Mouse (Mus musculus): ENCODE results near the gene Vps29. TPM values are rescaled to one million over a fixed set of nuclear protein-coding genes. Genes with fewer than 3 reads are reported as not detected.

Vps29 gene
- polyA plus RNA-seq, 1 experiment from 2014 or later, result 295 TPM

- Histone ChIP-seq H3K9me3 (replicated peaks; ENCODE audit: low read length) (no peaks in the 10 kb centered on the region), H3K4me2 (ENCODE audit: low read length) (no peak overlapping the region), H3K27ac (no peak overlapping the region), H3K36me3 (ENCODE audit: insufficient read depth, low read length) (peaks cover 12% of the 10 kb centered on the region), H3K27me3 (ENCODE audit: insufficient read depth, low read length) (no peaks in the 10 kb centered on the region), H3K4me1 (replicated peaks; ENCODE audit: insufficient read depth, low read length) (no peaks in the 10 kb centered on the region), H3K4me3 (replicated peaks; ENCODE audit: low read depth, low read length) (no peak overlapping the region), H3K9ac (ENCODE audit: low read depth, low read length) (no peak overlapping the region)
- DNase-seq (ENCODE audit: low spot score) (peak; percentile 69), ATAC-seq (replicated peaks; ENCODE audit: low FRiP score, low read depth) (no peak)
- 56% methylated on average over 2 of the region's 2 CpGs for WGBS
- peak; percentile 88 for TF ChIP-seq CTCF (IDR thresholded peaks at IDR 0.05; ENCODE audit: low read depth)
Measured at GRCm38 (mm10) chr5:122393887-122394286, 39.7 kb downstream of the Vps29 start.

DNA sequence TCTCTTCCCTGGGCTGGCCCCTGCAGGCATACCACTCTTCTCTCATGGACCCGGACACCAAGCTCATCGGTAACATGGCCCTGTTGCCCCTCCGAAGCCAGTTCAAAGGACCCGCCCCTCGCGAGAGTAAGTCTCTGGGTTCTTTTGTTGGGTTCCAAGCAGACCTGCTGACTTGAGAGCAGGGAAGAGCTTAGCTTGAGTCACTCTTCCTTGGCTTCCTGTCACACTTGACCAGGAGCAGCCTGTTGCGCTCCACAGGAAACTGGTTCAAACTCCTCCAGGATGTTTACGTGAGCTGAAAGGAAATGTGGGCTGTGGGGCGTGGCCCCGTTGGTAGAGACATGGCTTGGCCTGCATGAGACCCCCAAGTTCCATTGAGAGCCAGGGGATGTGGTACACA lies 42.6 kb downstream of the Vps29 start:
- 75% methylated on average over 10 of the region's 10 CpGs for WGBS
- ATAC-seq (replicated peaks; ENCODE audit: low FRiP score, low read depth), result no peak; the same call in 1 of the 2 replicates
- DNase-seq (ENCODE audit: low spot score), result peak; percentile 59
- Histone ChIP-seq H3K27me3 (ENCODE audit: insufficient read depth, low read length) (no peaks in the 10 kb centered on the region), H3K9ac (ENCODE audit: low read depth, low read length) (no peak overlapping the region), H3K36me3 (ENCODE audit: insufficient read depth, low read length) (peaks cover 16% of the 10 kb centered on the region), H3K9me3 (replicated peaks; ENCODE audit: low read length) (no peaks in the 10 kb centered on the region), H3K27ac (peak overlapping the region; percentile 72), H3K4me1 (replicated peaks; ENCODE audit: insufficient read depth, low read length) (no peaks in the 10 kb centered on the region), H3K4me2 (ENCODE audit: low read length) (no peak overlapping the region), H3K4me3 (replicated peaks; ENCODE audit: low read depth, low read length) (no peak overlapping the region)
- TF ChIP-seq CTCF (IDR thresholded peaks at IDR 0.05; ENCODE audit: low read depth), result no peak

DNA sequence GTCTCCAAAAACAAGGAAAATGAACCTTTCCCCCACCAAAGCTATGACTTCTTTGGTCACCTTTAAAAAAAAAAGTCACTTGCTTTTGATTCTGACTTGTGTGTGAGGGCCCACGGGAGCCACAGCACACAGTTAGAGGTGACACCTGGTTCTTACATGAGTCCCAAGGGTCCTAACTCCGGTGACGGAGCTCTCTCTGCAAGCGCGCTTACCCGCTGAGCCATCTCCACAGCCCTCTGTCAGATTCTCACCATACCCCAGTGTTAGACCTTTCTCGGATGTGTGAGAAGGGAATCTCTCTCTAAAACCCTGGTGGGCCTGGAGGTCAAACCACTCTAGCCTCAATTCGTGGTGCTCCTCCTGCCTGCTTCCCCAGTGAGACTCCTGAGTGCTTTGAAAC lies 43.3 kb downstream of the Vps29 start:
- ATAC-seq (replicated peaks; ENCODE audit: low FRiP score, low read depth) (no peak), DNase-seq (ENCODE audit: low spot score) (no peak)
- no peak for TF ChIP-seq CTCF (IDR thresholded peaks at IDR 0.05; ENCODE audit: low read depth)
- H3K4me2 ChIP-seq (ENCODE audit: low read length), result no peak overlapping the region
- peak overlapping the region; percentile 19; the same call in 1 of the 2 replicates for H3K27ac ChIP-seq
- 85% methylated on average over 8 of the region's 8 CpGs for WGBS
- no peaks in the 10 kb centered on the region for H3K27me3 ChIP-seq (ENCODE audit: insufficient read depth, low read length)
- H3K9me3 ChIP-seq (replicated peaks; ENCODE audit: low read length), result no peaks in the 10 kb centered on the region
- H3K36me3 ChIP-seq (ENCODE audit: insufficient read depth, low read length), result peaks cover 22% of the 10 kb centered on the region
- no peak overlapping the region for H3K9ac ChIP-seq (ENCODE audit: low read depth, low read length)
- no peak overlapping the region for H3K4me3 ChIP-seq (replicated peaks; ENCODE audit: low read depth, low read length)
- H3K4me1 ChIP-seq (replicated peaks; ENCODE audit: insufficient read depth, low read length), result no peaks in the 10 kb centered on the region

DNA sequence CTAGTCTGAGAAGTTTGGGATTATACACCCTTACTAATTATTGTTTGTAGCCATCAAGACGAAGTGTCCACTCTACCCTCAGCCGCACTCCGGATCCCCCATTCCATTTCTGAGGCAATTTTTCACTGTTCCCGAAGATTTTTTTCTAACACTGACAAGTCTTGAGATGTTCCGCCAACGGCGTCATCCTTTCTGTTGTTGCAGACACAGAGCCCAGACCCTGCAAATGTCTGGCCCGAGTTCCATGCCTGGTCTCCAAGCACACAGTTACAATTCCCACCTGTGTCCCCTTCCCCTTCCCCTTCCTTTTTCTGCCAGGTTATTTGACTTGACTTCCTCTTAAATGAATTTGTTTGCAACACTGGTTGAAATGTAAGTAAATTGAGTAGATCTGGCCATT lies 45.7 kb downstream of the Vps29 start:
- H3K4me1 ChIP-seq (replicated peaks; ENCODE audit: insufficient read depth, low read length), result no peaks in the 10 kb centered on the region
- WGBS, result 87% methylated on average over 8 of the region's 8 CpGs
- H3K27me3 ChIP-seq (ENCODE audit: insufficient read depth, low read length), result no peaks in the 10 kb centered on the region
- peaks cover 46% of the 10 kb centered on the region for H3K36me3 ChIP-seq (ENCODE audit: insufficient read depth, low read length)
- no peaks in the 10 kb centered on the region for H3K9me3 ChIP-seq (replicated peaks; ENCODE audit: low read length)
- H3K27ac ChIP-seq, result no peak overlapping the region
- H3K4me2 ChIP-seq (ENCODE audit: low read length), result no peak overlapping the region
- no peak for TF ChIP-seq CTCF (IDR thresholded peaks at IDR 0.05; ENCODE audit: low read depth)
- no peak for ATAC-seq (replicated peaks; ENCODE audit: low FRiP score, low read depth)
- no peak overlapping the region for H3K4me3 ChIP-seq (replicated peaks; ENCODE audit: low read depth, low read length)
- H3K9ac ChIP-seq (ENCODE audit: low read depth, low read length), result no peak overlapping the region
- no peak for DNase-seq (ENCODE audit: low spot score)

DNA sequence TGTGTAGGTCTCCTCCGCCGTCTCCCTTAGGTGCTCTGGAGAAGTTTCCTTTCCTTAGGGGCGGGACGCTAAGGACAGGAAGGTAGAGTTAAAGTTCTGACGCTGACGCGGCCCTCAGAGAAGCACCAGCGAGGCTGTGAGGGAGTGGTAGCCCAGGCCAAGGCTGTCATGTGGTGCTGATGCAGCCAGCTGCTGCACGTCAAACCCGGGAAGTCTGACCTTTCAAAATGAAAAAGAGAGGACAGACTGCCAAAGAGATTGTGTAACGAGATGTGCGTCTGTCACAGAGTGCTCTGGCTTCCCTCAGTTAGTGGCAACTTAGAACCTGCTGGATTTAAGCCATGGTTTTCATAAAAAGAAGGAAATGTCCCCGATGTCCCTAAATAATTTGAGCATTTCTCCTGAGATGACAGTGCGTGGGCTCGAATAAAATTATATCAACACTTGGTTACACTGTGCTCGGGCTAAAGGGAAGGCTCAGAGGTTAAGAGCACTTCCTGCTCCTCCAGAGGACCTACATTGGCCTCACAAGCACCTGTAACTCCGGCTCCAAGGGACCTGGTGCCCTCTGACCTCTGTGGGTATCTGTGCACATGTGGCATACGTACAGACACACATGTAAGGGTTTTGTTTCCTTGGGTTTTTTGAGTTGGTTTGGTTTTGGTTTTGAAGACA lies 46.6 kb downstream of the Vps29 start:
- WGBS, result 56% methylated on average over 18 of the region's 18 CpGs
- H3K27me3 ChIP-seq (ENCODE audit: insufficient read depth, low read length), result no peaks in the 10 kb centered on the region
- peaks cover 55% of the 10 kb centered on the region for H3K36me3 ChIP-seq (ENCODE audit: insufficient read depth, low read length)
- H3K9me3 ChIP-seq (replicated peaks; ENCODE audit: low read length), result no peaks in the 10 kb centered on the region
- H3K4me1 ChIP-seq (replicated peaks; ENCODE audit: insufficient read depth, low read length), result no peaks in the 10 kb centered on the region
- TF ChIP-seq CTCF (IDR thresholded peaks at IDR 0.05; ENCODE audit: low read depth), result no peak
- no peak overlapping the region for H3K4me3 ChIP-seq (replicated peaks; ENCODE audit: low read depth, low read length)
- DNase-seq (ENCODE audit: low spot score), result peak; percentile 49
- no peak overlapping the region for H3K9ac ChIP-seq (ENCODE audit: low read depth, low read length)
- 0 out of 2 replicates have a peak overlapping the region, but pooled peaks have one; percentile 8 for H3K27ac ChIP-seq
- no peak overlapping the region for H3K4me2 ChIP-seq (ENCODE audit: low read length)
- no peak for ATAC-seq (replicated peaks; ENCODE audit: low FRiP score, low read depth)

DNA sequence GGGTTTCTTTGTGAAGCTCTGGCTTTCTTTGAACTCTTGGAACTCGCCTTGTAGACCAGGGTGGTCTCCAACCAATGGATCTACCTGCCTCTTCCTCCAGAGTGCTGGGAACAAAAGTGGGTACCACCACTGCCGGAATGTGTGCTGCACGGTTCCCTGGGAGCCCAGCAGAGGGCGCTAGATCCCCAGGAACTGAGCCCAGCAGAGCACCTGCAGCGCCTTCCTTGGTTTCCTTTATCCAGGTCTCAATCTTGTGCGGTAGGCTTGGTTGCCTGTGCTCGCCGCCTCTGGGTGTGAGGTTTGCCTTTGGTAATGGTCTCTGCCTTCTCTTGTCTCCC lies 47.1 kb downstream of the Vps29 start:
- Histone ChIP-seq H3K4me3 (replicated peaks; ENCODE audit: low read depth, low read length) (no peak overlapping the region), H3K4me1 (replicated peaks; ENCODE audit: insufficient read depth, low read length) (no peaks in the 10 kb centered on the region), H3K27me3 (ENCODE audit: insufficient read depth, low read length) (no peaks in the 10 kb centered on the region), H3K36me3 (ENCODE audit: insufficient read depth, low read length) (peaks cover 60% of the 10 kb centered on the region), H3K9ac (ENCODE audit: low read depth, low read length) (no peak overlapping the region), H3K27ac (no peak overlapping the region), H3K9me3 (replicated peaks; ENCODE audit: low read length) (no peaks in the 10 kb centered on the region), H3K4me2 (ENCODE audit: low read length) (no peak overlapping the region)
- ATAC-seq (replicated peaks; ENCODE audit: low FRiP score, low read depth) (no peak), DNase-seq (ENCODE audit: low spot score) (peak; percentile 78)
- TF ChIP-seq CTCF (IDR thresholded peaks at IDR 0.05; ENCODE audit: low read depth), result peak; percentile 95
- 17% methylated on average over 8 of the region's 8 CpGs for WGBS

DNA sequence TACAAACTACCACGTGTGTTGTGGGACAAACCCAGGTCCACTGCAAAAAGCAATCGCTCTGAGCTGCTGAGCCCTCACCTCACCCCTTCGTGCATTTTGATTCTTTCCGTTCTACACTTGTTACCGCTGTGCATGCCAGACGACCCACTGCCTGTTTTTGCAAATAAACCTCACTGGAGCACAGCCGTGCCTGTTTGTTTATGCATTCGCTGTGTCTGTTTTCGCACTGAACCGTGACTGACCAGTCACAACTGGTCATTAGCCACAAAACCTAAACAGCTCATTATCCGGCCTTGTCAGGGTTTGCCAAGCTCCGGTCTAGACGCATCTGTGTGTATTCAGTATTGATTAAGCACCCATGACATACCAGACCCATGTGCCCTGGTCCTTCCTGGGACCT lies 48.0 kb downstream of the Vps29 start:
- 75% methylated on average over 13 of the region's 13 CpGs for WGBS
- Histone ChIP-seq H3K4me3 (replicated peaks; ENCODE audit: low read depth, low read length) (no peak overlapping the region), H3K27ac (0 out of 2 replicates have a peak overlapping the region, but pooled peaks have one; percentile 16), H3K4me1 (replicated peaks; ENCODE audit: insufficient read depth, low read length) (no peaks in the 10 kb centered on the region), H3K36me3 (ENCODE audit: insufficient read depth, low read length) (peaks cover 61% of the 10 kb centered on the region), H3K4me2 (ENCODE audit: low read length) (no peak overlapping the region), H3K9ac (ENCODE audit: low read depth, low read length) (no peak overlapping the region), H3K27me3 (ENCODE audit: insufficient read depth, low read length) (no peaks in the 10 kb centered on the region), H3K9me3 (replicated peaks; ENCODE audit: low read length) (no peaks in the 10 kb centered on the region)
- ATAC-seq (replicated peaks; ENCODE audit: low FRiP score, low read depth) (no peak), DNase-seq (ENCODE audit: low spot score) (no peak)
- no peak for TF ChIP-seq CTCF (IDR thresholded peaks at IDR 0.05; ENCODE audit: low read depth)

All from kidney, postnatal 0 days (tissue).